Mouse (Mus musculus) ovary, postnatal 10 days (tissue): ENCODE measurements around the gene Trip13.

Source experiments
- DNase-seq: peaks from one replicate; pipeline ENCODE4 v3.0.0; 2022; ENCODE audit warnings: low spot score

Trip13 gene

GRCm38 (mm10) chr13:73937321-73938176, at the start of gene Trip13, which contains the start of gene Brd9:
TSS of gene Trip13 (minus strand) at chr13:73937784.
TSS of gene Brd9 (plus strand) at chr13:73937811.
- DNase-seq, result peak; percentile 94

GRCm38 (mm10) chr13:73976935-73977334, 39.4 kb upstream of the Trip13 start:
- DNase-seq, result no peak

- DNase-seq, result no peak
Observed at GRCm38 (mm10) chr13:73974523-73974922, 36.9 kb upstream of the Trip13 start.

DNA sequence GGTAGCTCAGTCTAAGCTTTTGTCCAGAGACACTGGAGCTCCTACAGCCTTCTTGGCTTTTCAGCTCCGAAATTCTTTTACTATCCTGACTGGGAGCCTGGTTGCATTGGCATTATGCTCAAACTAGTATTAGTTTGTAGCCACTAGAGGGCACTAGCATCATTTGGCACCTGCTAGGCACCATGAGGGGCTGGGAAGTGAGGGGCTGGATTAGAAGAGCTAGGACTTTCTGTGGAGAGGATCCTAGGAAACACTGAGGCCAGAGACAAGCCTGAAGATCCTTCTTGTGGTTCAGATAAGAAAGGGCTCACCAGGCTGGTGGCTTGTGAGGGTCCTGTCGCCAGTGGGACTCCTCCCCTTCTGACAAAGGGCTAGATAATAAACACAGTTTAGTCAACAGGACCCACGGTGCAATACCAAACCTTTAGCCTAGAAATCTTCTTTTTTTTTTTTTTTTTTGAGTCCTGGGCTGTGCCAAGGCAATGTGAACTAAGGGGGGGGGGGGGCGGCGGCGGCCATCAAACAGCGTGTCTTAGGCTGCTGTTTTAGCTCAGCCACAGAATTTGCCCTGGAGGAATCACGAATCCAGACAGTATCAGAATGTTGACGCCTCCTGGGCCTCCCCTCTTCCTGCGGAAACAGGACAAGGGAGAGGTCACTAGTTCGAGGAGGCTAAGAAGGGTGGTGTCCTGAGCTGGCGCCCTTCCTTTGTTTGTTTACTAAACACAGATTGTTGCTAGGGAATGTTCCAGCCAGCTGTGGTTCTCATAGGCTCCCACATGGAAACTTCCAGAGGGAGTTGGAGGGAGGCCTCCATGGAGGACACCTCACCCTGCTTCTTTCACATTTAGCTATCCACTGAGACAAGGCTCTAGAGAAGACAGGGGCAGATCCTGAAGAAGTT, 33.2 kb upstream of the Trip13 start:
- peak; percentile 18 for DNase-seq

GRCm38 (mm10) chr13:73963551-73963950, 26.0 kb upstream of the Trip13 start, which contains the start of gene Zdhhc11:
TSS of gene Zdhhc11 (plus strand) at chr13:73963851.
- no peak for DNase-seq

DNA sequence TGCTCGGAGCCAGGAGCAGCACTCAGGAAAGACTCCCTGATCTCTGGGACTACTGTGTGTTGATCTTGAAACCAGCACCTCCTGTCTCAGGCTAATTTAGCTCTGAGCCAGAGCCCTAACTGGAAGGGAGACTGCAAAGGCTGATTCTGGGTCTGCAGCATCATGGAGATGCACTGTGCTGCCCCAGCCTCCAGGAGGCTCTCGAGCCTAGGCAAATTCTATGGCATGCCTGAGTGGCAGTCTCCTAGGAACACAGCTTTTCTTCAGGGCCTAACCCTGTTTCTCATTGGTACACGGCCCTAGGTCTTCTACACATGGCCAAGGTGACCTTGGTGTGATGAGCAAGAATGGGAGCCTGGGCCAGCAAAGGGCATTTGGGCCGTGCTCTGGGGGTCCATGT, 23.6 kb upstream of the Trip13 start:
- DNase-seq, result no peak

- no peak for DNase-seq
Observed at GRCm38 (mm10) chr13:73960117-73960652, 22.6 kb upstream of the Trip13 start.

DNA sequence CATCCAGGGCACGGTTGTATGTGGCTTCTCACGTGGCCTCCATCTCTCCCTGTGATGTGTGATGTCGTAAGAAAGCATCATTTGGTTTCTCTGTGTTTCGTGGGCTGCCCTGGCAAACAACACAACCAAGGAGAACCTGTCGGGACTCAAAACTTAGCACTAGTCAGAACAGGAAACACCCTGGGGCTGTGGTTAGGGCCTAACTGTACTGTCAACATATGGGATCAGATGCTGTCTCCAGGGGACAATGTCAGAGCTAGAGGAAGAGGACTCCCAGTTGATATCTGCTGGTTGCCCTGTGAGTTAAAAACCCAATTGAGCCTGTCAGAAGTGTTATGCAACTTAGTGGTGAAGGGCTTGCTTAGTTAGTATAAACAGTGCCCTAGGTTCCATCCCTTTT, 17.9 kb upstream of the Trip13 start:
- DNase-seq, result no peak

GRCm38 (mm10) chr13:73954666-73955065, 17.1 kb upstream of the Trip13 start:
- DNase-seq, result no peak

- no peak for DNase-seq
Observed at GRCm38 (mm10) chr13:73953551-73954130, 16.1 kb upstream of the Trip13 start.

- DNase-seq, result no peak
Observed at GRCm38 (mm10) chr13:73944606-73945005, 7.0 kb upstream of the Trip13 start.

GRCm38 (mm10) chr13:73939101-73939500, 1.5 kb upstream of the Trip13 start:
- DNase-seq, result no peak

DNA sequence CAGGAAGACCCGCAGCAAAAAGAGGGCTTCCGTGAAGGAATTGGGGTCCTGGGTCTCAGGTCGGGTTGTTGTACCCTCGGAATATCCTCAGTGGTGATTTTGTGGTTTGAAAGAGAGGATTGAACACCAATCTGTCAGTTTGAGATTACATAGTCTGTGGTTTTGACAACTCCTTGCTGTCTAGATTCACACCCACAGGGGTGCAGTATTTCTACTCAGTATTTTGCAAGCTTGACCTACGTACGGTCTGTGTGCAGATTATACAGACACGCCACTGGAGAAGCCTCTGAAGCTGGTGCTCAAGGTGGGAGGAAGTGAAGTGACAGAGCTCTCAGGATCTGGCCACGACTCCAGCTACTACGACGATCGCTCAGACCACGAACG, 585 bp upstream of the Trip13 start:
- DNase-seq, result no peak

DNA sequence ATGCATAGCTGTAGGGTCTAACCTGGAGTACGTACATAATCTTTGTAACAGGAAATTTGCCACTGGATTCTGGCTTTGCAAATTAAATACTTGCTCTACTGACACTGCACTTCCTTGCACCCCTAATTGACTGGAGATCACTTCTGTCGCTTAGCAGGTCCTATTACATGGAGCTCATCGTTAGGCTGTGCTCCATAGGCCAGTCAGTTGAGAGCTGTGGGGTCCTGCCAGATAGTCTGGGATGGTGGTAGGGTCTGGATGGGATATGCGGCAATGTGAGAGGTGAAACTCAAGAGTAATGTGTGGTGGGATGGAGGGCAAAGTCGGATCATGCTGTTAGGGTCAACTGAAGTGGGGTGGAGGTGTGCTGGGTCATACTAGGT, 655 bp downstream of the Trip13 start:
- DNase-seq, result no peak

- DNase-seq, result no peak
Observed at GRCm38 (mm10) chr13:73932201-73932600, 5.4 kb downstream of the Trip13 start.

GRCm38 (mm10) chr13:73913066-73913465, 24.5 kb downstream of the Trip13 start:
- DNase-seq, result no peak

DNA sequence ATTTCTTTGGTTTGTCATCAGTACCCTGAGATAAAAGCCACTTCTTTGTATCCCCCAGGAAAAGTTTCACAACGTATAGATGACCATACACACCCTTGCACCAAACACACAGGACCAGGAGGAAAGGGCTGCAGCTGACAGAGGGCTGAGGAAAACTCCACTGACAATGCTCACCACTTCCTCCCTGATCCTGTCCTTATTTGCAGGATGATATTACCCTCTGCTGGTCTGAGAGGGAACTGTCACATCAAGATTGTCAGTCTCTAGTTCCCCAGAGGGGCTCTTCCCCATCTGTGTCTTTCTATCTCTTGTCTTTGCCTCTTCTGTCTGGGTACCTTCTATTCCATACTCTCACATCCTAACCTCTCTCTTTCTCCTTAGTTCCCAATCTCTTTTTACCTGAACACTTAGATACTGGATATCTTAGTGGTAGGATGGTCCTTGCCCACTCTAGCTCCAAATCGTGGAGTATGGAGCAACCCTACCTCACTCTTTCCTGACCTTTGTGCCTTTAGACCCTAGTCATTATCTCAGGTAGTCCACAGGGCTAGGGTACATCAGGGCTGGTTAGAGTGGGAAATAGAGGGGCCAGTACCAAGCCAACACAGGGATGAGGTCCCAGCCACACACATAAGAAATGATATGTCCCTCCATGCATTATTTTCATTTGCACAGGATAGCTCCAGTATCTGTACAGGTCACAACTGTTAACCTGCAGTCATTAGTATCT, 29.7 kb downstream of the Trip13 start:
- no peak for DNase-seq

DNA sequence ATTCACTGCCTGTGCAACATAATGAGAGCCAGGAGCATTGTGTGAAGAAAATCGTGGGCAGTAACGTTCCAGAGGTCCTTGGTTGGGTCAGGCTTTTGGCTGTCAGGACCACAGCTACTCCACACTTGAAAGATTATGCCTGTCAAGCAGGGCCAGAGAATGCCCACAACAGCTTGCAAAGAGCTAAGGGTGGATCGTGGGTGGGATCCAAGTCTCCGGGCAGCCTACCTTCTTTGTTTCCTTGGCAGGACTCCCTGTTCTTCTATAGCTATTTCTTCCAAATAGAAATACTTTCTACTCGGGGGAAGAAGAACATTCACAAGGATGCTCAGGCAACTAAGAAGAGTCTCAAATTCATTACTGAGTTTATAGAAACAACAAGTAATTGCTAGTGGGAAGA, 30.4 kb downstream of the Trip13 start:
- DNase-seq, result no peak

- no peak for DNase-seq
Observed at GRCm38 (mm10) chr13:73897561-73897960, 40.0 kb downstream of the Trip13 start.

GRCm38 (mm10) chr13:73892493-73893178, 44.9 kb downstream of the Trip13 start:
- no peak for DNase-seq

DNA sequence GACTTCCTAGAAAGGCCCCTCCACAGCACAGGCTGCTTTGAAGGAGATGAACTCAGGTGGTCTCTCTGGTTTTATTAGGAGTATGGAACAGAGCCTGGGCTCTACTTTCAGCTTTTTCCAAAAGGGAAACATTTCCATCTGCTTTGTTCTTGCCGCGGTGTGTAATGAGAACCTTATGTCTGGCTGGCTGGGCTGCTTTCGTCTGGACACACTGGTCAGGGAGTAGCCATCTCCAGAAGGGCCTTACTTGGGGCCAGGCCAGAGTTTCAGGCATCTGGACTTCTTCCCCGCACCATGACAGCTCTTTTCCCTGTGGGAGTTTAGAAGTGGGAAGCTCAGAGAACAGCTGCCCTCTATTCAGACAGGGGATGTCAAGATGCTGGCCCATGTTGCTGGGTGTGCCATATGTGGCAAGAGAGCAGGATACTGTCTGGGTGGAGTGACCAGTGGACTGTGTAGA, 50.1 kb downstream of the Trip13 start:
- peak; percentile 49 for DNase-seq
